ENCODE assay signal across 20 mouse cellular contexts in the genomic region with DNA sequence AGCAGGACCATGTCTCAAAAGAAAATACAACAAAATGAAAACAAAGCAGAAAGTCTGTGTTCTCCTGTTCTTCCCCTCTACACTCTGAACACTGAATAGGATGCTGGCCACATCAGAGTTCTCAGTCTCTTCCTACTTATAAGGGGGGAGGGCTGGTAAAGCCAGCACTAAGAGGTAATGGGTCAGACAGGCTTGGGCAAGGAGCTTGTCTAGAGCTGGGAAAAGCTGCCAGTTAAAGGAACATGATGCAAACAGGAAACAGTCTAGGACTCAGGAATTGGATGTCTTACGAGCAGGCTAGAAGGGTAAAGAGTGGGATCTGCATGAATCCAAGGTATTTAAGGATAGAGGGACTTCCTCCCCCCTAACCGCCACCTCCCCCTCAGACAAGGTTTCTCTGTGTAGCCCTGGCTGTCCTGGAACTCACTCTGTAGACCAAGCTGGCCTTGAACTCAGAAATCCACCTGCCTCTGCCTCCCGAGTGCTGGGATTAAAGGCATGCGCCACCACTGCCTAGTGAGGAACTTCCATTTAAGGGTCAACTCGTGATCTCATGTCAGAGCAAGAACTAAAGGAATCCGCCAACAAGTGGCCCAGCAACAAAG. TPM values are rescaled to one million over a fixed set of nuclear protein-coding genes. Genes with fewer than 3 reads are reported as not detected.
"Had no signal": no experiment of that assay in that cellular context is flagged by ENCODE, and none has a peak within 500 bp of the region (broad histone marks: within the 10 kb centered on the region; RNA-seq: fewer than 3 reads in every experiment).

No protein-coding gene starts in this region.

- H3K9me3 ChIP-seq: midbrain, embryonic 10.5 days; midbrain, embryonic 12.5 days; neural tube, embryonic 13.5 days; neural tube, embryonic 15.5 days had no signal

- H3K9ac ChIP-seq: liver, embryonic 14.5 days; lung, embryonic 14.5 days; midbrain, embryonic 12.5 days; neural tube, embryonic 13.5 days; neural tube, embryonic 15.5 days had no signal

- H3K4me3 ChIP-seq: midbrain, embryonic 10.5 days; midbrain, embryonic 12.5 days; myocyte; neural tube, embryonic 13.5 days; neural tube, embryonic 15.5 days had no signal

- H3K27me3 ChIP-seq: midbrain, embryonic 12.5 days; neural tube, embryonic 13.5 days; neural tube, embryonic 15.5 days had no signal

- H3K36me3 ChIP-seq: midbrain, embryonic 10.5 days; midbrain, embryonic 12.5 days; neural tube, embryonic 13.5 days; neural tube, embryonic 15.5 days had no signal

- DNase-seq: lung, adult 18-20 months; lung, embryonic 14.5 days; midbrain, embryonic 14.5 days; retina, postnatal 1 day; right cerebral cortex, adult 18-20 months; right cerebral cortex, postnatal 25 days; right cerebral cortex, postnatal 4 days; spleen, adult 18-20 months; thymus, adult 18-20 months; thymus, postnatal 14 days; thymus, postnatal 36 days had no signal

- ATAC-seq: midbrain, embryonic 16.5 days had no signal

- H3K4me1 ChIP-seq: midbrain, embryonic 12.5 days had no signal

- H3K27ac ChIP-seq: liver, embryonic 14.5 days; midbrain, embryonic 10.5 days; midbrain, embryonic 12.5 days; neural tube, embryonic 13.5 days; neural tube, embryonic 15.5 days had no signal

- H3K4me2 ChIP-seq: lung, embryonic 14.5 days; midbrain, embryonic 12.5 days; neural tube, embryonic 13.5 days; neural tube, embryonic 15.5 days had no signal

RNA-seq across cellular contexts. Expression of a gene that starts 10.8 kb away (rescaled TPM):
- polyA plus RNA-seq: liver, embryonic 16.5 days; lung, embryonic 14.5 days; small intestine, adult 2 months had no signal
